Mouse (Mus musculus): ENCODE results near the gene Strbp. TPM values are rescaled to one million over a fixed set of nuclear protein-coding genes. Genes with fewer than 3 reads are reported as not detected.

Strbp gene
- polyA plus RNA-seq, 1 experiment from 2014 or later = 60.2 TPM

GRCm38 (mm10) chr2:37684864-37685263, 18.8 kb downstream of the Strbp start:
- H3K9me3 ChIP-seq (ENCODE audit: control insufficient read depth, low read length) = no peaks in the 10 kb centered on the region
- H3K27ac ChIP-seq (replicated peaks; ENCODE audit: low read depth, low read length) = no peak overlapping the region
- no peak overlapping the region for H3K4me2 ChIP-seq (ENCODE audit: low read depth, severe bottlenecking)
- no peaks in the 10 kb centered on the region for H3K4me1 ChIP-seq (ENCODE audit: control insufficient read depth, insufficient read depth, low read length)
- H3K27me3 ChIP-seq (ENCODE audit: control insufficient read depth, insufficient read depth, low read length) = no peaks in the 10 kb centered on the region
- no peak overlapping the region for H3K9ac ChIP-seq (ENCODE audit: low read length)
- ATAC-seq (ENCODE audit: insufficient number of reproducible peaks, low FRiP score, low TSS enrichment, low read depth) (no peak), DNase-seq (ENCODE audit: low spot score) (no peak)
- H3K4me3 ChIP-seq (ENCODE audit: low read depth, low read length) = no peak overlapping the region
- 93% methylated on average over 1 of the region's 1 CpGs for WGBS
- no peaks in the 10 kb centered on the region for H3K36me3 ChIP-seq (ENCODE audit: control insufficient read depth, insufficient read depth, low read length)

- 97% methylated on average over 7 of the region's 7 CpGs for WGBS
- no peak overlapping the region for H3K27ac ChIP-seq (replicated peaks; ENCODE audit: low read depth, low read length)
- no peaks in the 10 kb centered on the region for H3K4me1 ChIP-seq (ENCODE audit: control insufficient read depth, insufficient read depth, low read length)
- no peak for DNase-seq (ENCODE audit: low spot score)
- no peaks in the 10 kb centered on the region for H3K9me3 ChIP-seq (ENCODE audit: control insufficient read depth, low read length)
- H3K9ac ChIP-seq (ENCODE audit: low read length) = no peak overlapping the region
- H3K27me3 ChIP-seq (ENCODE audit: control insufficient read depth, insufficient read depth, low read length) = no peaks in the 10 kb centered on the region
- ATAC-seq (ENCODE audit: insufficient number of reproducible peaks, low FRiP score, low TSS enrichment, low read depth) = no peak
- no peaks in the 10 kb centered on the region for H3K36me3 ChIP-seq (ENCODE audit: control insufficient read depth, insufficient read depth, low read length)
- H3K4me3 ChIP-seq (ENCODE audit: low read depth, low read length) = no peak overlapping the region
- H3K4me2 ChIP-seq (ENCODE audit: low read depth, severe bottlenecking) = no peak overlapping the region
Measured at GRCm38 (mm10) chr2:37682197-37682811, 21.4 kb downstream of the Strbp start.

- no peak overlapping the region for H3K4me2 ChIP-seq (ENCODE audit: low read depth, severe bottlenecking)
- no peaks in the 10 kb centered on the region for H3K36me3 ChIP-seq (ENCODE audit: control insufficient read depth, insufficient read depth, low read length)
- WGBS = 85% methylated on average over 1 of the region's 1 CpGs
- H3K9ac ChIP-seq (ENCODE audit: low read length) = no peak overlapping the region
- H3K27me3 ChIP-seq (ENCODE audit: control insufficient read depth, insufficient read depth, low read length) = no peaks in the 10 kb centered on the region
- no peak overlapping the region for H3K27ac ChIP-seq (replicated peaks; ENCODE audit: low read depth, low read length)
- H3K9me3 ChIP-seq (ENCODE audit: control insufficient read depth, low read length) = no peaks in the 10 kb centered on the region
- no peaks in the 10 kb centered on the region for H3K4me1 ChIP-seq (ENCODE audit: control insufficient read depth, insufficient read depth, low read length)
- H3K4me3 ChIP-seq (ENCODE audit: low read depth, low read length) = no peak overlapping the region
- no peak for ATAC-seq (ENCODE audit: insufficient number of reproducible peaks, low FRiP score, low TSS enrichment, low read depth)
- no peak for DNase-seq (ENCODE audit: low spot score)
Measured at GRCm38 (mm10) chr2:37651086-37651485, 52.6 kb downstream of the Strbp start.

GRCm38 (mm10) chr2:37649590-37649989, 54.1 kb downstream of the Strbp start:
- no peak overlapping the region for H3K9ac ChIP-seq (ENCODE audit: low read length)
- H3K4me3 ChIP-seq (ENCODE audit: low read depth, low read length) = no peak overlapping the region
- no peak overlapping the region for H3K27ac ChIP-seq (replicated peaks; ENCODE audit: low read depth, low read length)
- H3K9me3 ChIP-seq (ENCODE audit: control insufficient read depth, low read length) = no peaks in the 10 kb centered on the region
- H3K4me1 ChIP-seq (ENCODE audit: control insufficient read depth, insufficient read depth, low read length) = no peaks in the 10 kb centered on the region
- no peaks in the 10 kb centered on the region for H3K27me3 ChIP-seq (ENCODE audit: control insufficient read depth, insufficient read depth, low read length)
- WGBS = 81% methylated on average over 2 of the region's 2 CpGs
- no peak overlapping the region for H3K4me2 ChIP-seq (ENCODE audit: low read depth, severe bottlenecking)
- no peak for DNase-seq (ENCODE audit: low spot score)
- H3K36me3 ChIP-seq (ENCODE audit: control insufficient read depth, insufficient read depth, low read length) = 0 out of 2 replicates have a peak, but pooled peaks cover 2% of the 10 kb centered on the region
- ATAC-seq (ENCODE audit: insufficient number of reproducible peaks, low FRiP score, low TSS enrichment, low read depth) = no peak

- Histone ChIP-seq H3K27ac (replicated peaks; ENCODE audit: low read depth, low read length) (no peak overlapping the region), H3K9me3 (ENCODE audit: control insufficient read depth, low read length) (no peaks in the 10 kb centered on the region), H3K4me3 (ENCODE audit: low read depth, low read length) (no peak overlapping the region), H3K4me2 (ENCODE audit: low read depth, severe bottlenecking) (no peak overlapping the region), H3K4me1 (ENCODE audit: control insufficient read depth, insufficient read depth, low read length) (no peaks in the 10 kb centered on the region), H3K36me3 (ENCODE audit: control insufficient read depth, insufficient read depth, low read length) (0 out of 2 replicates have a peak, but pooled peaks cover 2% of the 10 kb centered on the region), H3K9ac (ENCODE audit: low read length) (no peak overlapping the region), H3K27me3 (ENCODE audit: control insufficient read depth, insufficient read depth, low read length) (no peaks in the 10 kb centered on the region)
- WGBS = 94% methylated on average over 1 of the region's 1 CpGs
- DNase-seq (ENCODE audit: low spot score) (no peak), ATAC-seq (ENCODE audit: insufficient number of reproducible peaks, low FRiP score, low TSS enrichment, low read depth) (no peak)
Measured at GRCm38 (mm10) chr2:37648966-37649365, 54.7 kb downstream of the Strbp start.

GRCm38 (mm10) chr2:37623343-37623742, 80.3 kb downstream of the Strbp start:
- Histone ChIP-seq H3K27me3 (ENCODE audit: control insufficient read depth, insufficient read depth, low read length) (no peaks in the 10 kb centered on the region), H3K9ac (ENCODE audit: low read length) (no peak overlapping the region), H3K27ac (replicated peaks; ENCODE audit: low read depth, low read length) (no peak overlapping the region), H3K9me3 (ENCODE audit: control insufficient read depth, low read length) (no peaks in the 10 kb centered on the region), H3K4me2 (ENCODE audit: low read depth, severe bottlenecking) (no peak overlapping the region), H3K36me3 (ENCODE audit: control insufficient read depth, insufficient read depth, low read length) (no peaks in the 10 kb centered on the region), H3K4me1 (ENCODE audit: control insufficient read depth, insufficient read depth, low read length) (no peaks in the 10 kb centered on the region), H3K4me3 (ENCODE audit: low read depth, low read length) (no peak overlapping the region)
- ATAC-seq (ENCODE audit: insufficient number of reproducible peaks, low FRiP score, low TSS enrichment, low read depth) (no peak), DNase-seq (ENCODE audit: low spot score) (no peak)
- WGBS = 67% methylated on average over 2 of the region's 2 CpGs

GRCm38 (mm10) chr2:37587919-37588318, 115.7 kb downstream of the Strbp start:
- Histone ChIP-seq H3K27ac (replicated peaks; ENCODE audit: low read depth, low read length) (no peak overlapping the region), H3K4me3 (ENCODE audit: low read depth, low read length) (no peak overlapping the region), H3K27me3 (ENCODE audit: control insufficient read depth, insufficient read depth, low read length) (no peaks in the 10 kb centered on the region), H3K4me2 (ENCODE audit: low read depth, severe bottlenecking) (no peak overlapping the region), H3K36me3 (ENCODE audit: control insufficient read depth, insufficient read depth, low read length) (no peaks in the 10 kb centered on the region), H3K9me3 (ENCODE audit: control insufficient read depth, low read length) (no peaks in the 10 kb centered on the region), H3K9ac (ENCODE audit: low read length) (no peak overlapping the region), H3K4me1 (ENCODE audit: control insufficient read depth, insufficient read depth, low read length) (no peaks in the 10 kb centered on the region)
- ATAC-seq (ENCODE audit: insufficient number of reproducible peaks, low FRiP score, low TSS enrichment, low read depth) = no peak
- DNase-seq (ENCODE audit: low spot score) = no peak

GRCm38 (mm10) chr2:37578185-37578584, 125.5 kb downstream of the Strbp start:
- ATAC-seq (ENCODE audit: insufficient number of reproducible peaks, low FRiP score, low TSS enrichment, low read depth) (no peak), DNase-seq (ENCODE audit: low spot score) (no peak)
- Histone ChIP-seq H3K4me3 (ENCODE audit: low read depth, low read length) (no peak overlapping the region), H3K4me1 (ENCODE audit: control insufficient read depth, insufficient read depth, low read length) (no peaks in the 10 kb centered on the region), H3K36me3 (ENCODE audit: control insufficient read depth, insufficient read depth, low read length) (no peaks in the 10 kb centered on the region), H3K9me3 (ENCODE audit: control insufficient read depth, low read length) (no peaks in the 10 kb centered on the region), H3K27ac (replicated peaks; ENCODE audit: low read depth, low read length) (no peak overlapping the region), H3K27me3 (ENCODE audit: control insufficient read depth, insufficient read depth, low read length) (no peaks in the 10 kb centered on the region), H3K9ac (ENCODE audit: low read length) (no peak overlapping the region), H3K4me2 (ENCODE audit: low read depth, severe bottlenecking) (no peak overlapping the region)
- 81% methylated on average over 2 of the region's 2 CpGs for WGBS

- Histone ChIP-seq H3K9ac (ENCODE audit: low read length) (no peak overlapping the region), H3K27ac (replicated peaks; ENCODE audit: low read depth, low read length) (no peak overlapping the region), H3K27me3 (ENCODE audit: control insufficient read depth, insufficient read depth, low read length) (no peaks in the 10 kb centered on the region), H3K4me2 (ENCODE audit: low read depth, severe bottlenecking) (no peak overlapping the region), H3K4me1 (ENCODE audit: control insufficient read depth, insufficient read depth, low read length) (no peaks in the 10 kb centered on the region), H3K36me3 (ENCODE audit: control insufficient read depth, insufficient read depth, low read length) (no peaks in the 10 kb centered on the region), H3K9me3 (ENCODE audit: control insufficient read depth, low read length) (no peaks in the 10 kb centered on the region), H3K4me3 (ENCODE audit: low read depth, low read length) (no peak overlapping the region)
- DNase-seq (ENCODE audit: low spot score) (no peak), ATAC-seq (ENCODE audit: insufficient number of reproducible peaks, low FRiP score, low TSS enrichment, low read depth) (no peak)
- WGBS = 86% methylated on average over 1 of the region's 1 CpGs
Measured at GRCm38 (mm10) chr2:37576661-37577060, 127.0 kb downstream of the Strbp start.
